Mouse (Mus musculus): Measurements from ENCODE around the gene Olfr1410. TPM values are rescaled to one million over a fixed set of nuclear protein-coding genes. Genes with fewer than 3 reads are reported as not detected.

Gene Olfr1410
- polyA plus RNA-seq, 1 experiment: not detected

GRCm38 (mm10) chr1:92617488-92617887 lies 11.9 kb downstream of the Olfr1410 start, which contains the start of gene Olfr12:
TSS of gene Olfr12 (plus strand) at chr1:92617788.
- Histone ChIP-seq H3K4me3 (ENCODE audit: insufficient read depth, low read length) (no peak within 1 kb of the TSS), H3K4me1 (ENCODE audit: control insufficient read depth, insufficient read depth, low read length) (no peaks in the 10 kb centered on the region), H3K27ac (ENCODE audit: insufficient read depth, low read depth, low read length) (no peak within 1 kb of the TSS)
- TF ChIP-seq POLR2A (IDR thresholded peaks at IDR 0.05; ENCODE audit: borderline replicate concordance, low read depth, low read length) (no peak), CTCF (IDR thresholded peaks at IDR 0.05; ENCODE audit: low read depth, low read length) (no peak)

- H3K27ac ChIP-seq (ENCODE audit: insufficient read depth, low read depth, low read length): no peak overlapping the region
- H3K4me3 ChIP-seq (ENCODE audit: insufficient read depth, low read length): no peak overlapping the region
- H3K4me1 ChIP-seq (ENCODE audit: control insufficient read depth, insufficient read depth, low read length): no peaks in the 10 kb centered on the region
- TF ChIP-seq POLR2A (IDR thresholded peaks at IDR 0.05; ENCODE audit: borderline replicate concordance, low read depth, low read length): no peak
Measured at GRCm38 (mm10) chr1:92618360-92618759, 12.8 kb downstream of the Olfr1410 start.

- Histone ChIP-seq H3K4me3 (ENCODE audit: insufficient read depth, low read length) (no peak overlapping the region), H3K4me1 (ENCODE audit: control insufficient read depth, insufficient read depth, low read length) (no peaks in the 10 kb centered on the region), H3K27ac (ENCODE audit: insufficient read depth, low read depth, low read length) (no peak overlapping the region)
- no peak for TF ChIP-seq CTCF (IDR thresholded peaks at IDR 0.05; ENCODE audit: low read depth, low read length)
Measured at GRCm38 (mm10) chr1:92628227-92628626, 22.6 kb downstream of the Olfr1410 start.

GRCm38 (mm10) chr1:92632196-92632595 lies 26.6 kb downstream of the Olfr1410 start:
- no peak overlapping the region for H3K4me3 ChIP-seq (ENCODE audit: insufficient read depth, low read length)
- TF ChIP-seq POLR2A (IDR thresholded peaks at IDR 0.05; ENCODE audit: borderline replicate concordance, low read depth, low read length) (no peak), CTCF (IDR thresholded peaks at IDR 0.05; ENCODE audit: low read depth, low read length) (no peak)
- no peaks in the 10 kb centered on the region for H3K4me1 ChIP-seq (ENCODE audit: control insufficient read depth, insufficient read depth, low read length)
- no peak overlapping the region for H3K27ac ChIP-seq (ENCODE audit: insufficient read depth, low read depth, low read length)

GRCm38 (mm10) chr1:92632948-92633347 lies 27.4 kb downstream of the Olfr1410 start:
- Histone ChIP-seq H3K4me3 (ENCODE audit: insufficient read depth, low read length) (no peak overlapping the region), H3K27ac (ENCODE audit: insufficient read depth, low read depth, low read length) (no peak overlapping the region), H3K4me1 (ENCODE audit: control insufficient read depth, insufficient read depth, low read length) (no peaks in the 10 kb centered on the region)
- TF ChIP-seq CTCF (IDR thresholded peaks at IDR 0.05; ENCODE audit: low read depth, low read length): no peak
- no peak for TF ChIP-seq POLR2A (IDR thresholded peaks at IDR 0.05; ENCODE audit: borderline replicate concordance, low read depth, low read length)

GRCm38 (mm10) chr1:92633726-92634125 lies 28.1 kb downstream of the Olfr1410 start:
- H3K4me3 ChIP-seq (ENCODE audit: insufficient read depth, low read length): no peak overlapping the region
- H3K27ac ChIP-seq (ENCODE audit: insufficient read depth, low read depth, low read length): no peak overlapping the region
- no peaks in the 10 kb centered on the region for H3K4me1 ChIP-seq (ENCODE audit: control insufficient read depth, insufficient read depth, low read length)
- no peak for TF ChIP-seq CTCF (IDR thresholded peaks at IDR 0.05; ENCODE audit: low read depth, low read length)

- no peak overlapping the region for H3K4me3 ChIP-seq (ENCODE audit: insufficient read depth, low read length)
- peaks cover 5% of the 10 kb centered on the region for H3K4me1 ChIP-seq (ENCODE audit: control insufficient read depth, insufficient read depth, low read length)
- no peak overlapping the region for H3K27ac ChIP-seq (ENCODE audit: insufficient read depth, low read depth, low read length)
- TF ChIP-seq CTCF (IDR thresholded peaks at IDR 0.05; ENCODE audit: low read depth, low read length) (no peak), POLR2A (IDR thresholded peaks at IDR 0.05; ENCODE audit: borderline replicate concordance, low read depth, low read length) (no peak)
Measured at GRCm38 (mm10) chr1:92634569-92634968, 29.0 kb downstream of the Olfr1410 start.

GRCm38 (mm10) chr1:92634976-92635599 lies 29.5 kb downstream of the Olfr1410 start:
- TF ChIP-seq CTCF (IDR thresholded peaks at IDR 0.05; ENCODE audit: low read depth, low read length): no peak
- TF ChIP-seq POLR2A (IDR thresholded peaks at IDR 0.05; ENCODE audit: borderline replicate concordance, low read depth, low read length): no peak
- Histone ChIP-seq H3K27ac (ENCODE audit: insufficient read depth, low read depth, low read length) (no peak overlapping the region), H3K4me1 (ENCODE audit: control insufficient read depth, insufficient read depth, low read length) (peaks cover 10% of the 10 kb centered on the region), H3K4me3 (ENCODE audit: insufficient read depth, low read length) (no peak overlapping the region)

- Histone ChIP-seq H3K4me3 (ENCODE audit: insufficient read depth, low read length) (no peak overlapping the region), H3K4me1 (ENCODE audit: control insufficient read depth, insufficient read depth, low read length) (peaks cover 10% of the 10 kb centered on the region), H3K27ac (ENCODE audit: insufficient read depth, low read depth, low read length) (no peak overlapping the region)
- TF ChIP-seq POLR2A (IDR thresholded peaks at IDR 0.05; ENCODE audit: borderline replicate concordance, low read depth, low read length) (no peak), CTCF (IDR thresholded peaks at IDR 0.05; ENCODE audit: low read depth, low read length) (no peak)
Measured at GRCm38 (mm10) chr1:92636015-92636414, 30.4 kb downstream of the Olfr1410 start.

GRCm38 (mm10) chr1:92636676-92637075 lies 31.1 kb downstream of the Olfr1410 start:
- no peak for TF ChIP-seq POLR2A (IDR thresholded peaks at IDR 0.05; ENCODE audit: borderline replicate concordance, low read depth, low read length)
- TF ChIP-seq CTCF (IDR thresholded peaks at IDR 0.05; ENCODE audit: low read depth, low read length): no peak
- H3K4me3 ChIP-seq (ENCODE audit: insufficient read depth, low read length): no peak overlapping the region
- H3K27ac ChIP-seq (ENCODE audit: insufficient read depth, low read depth, low read length): no peak overlapping the region
- peaks cover 10% of the 10 kb centered on the region for H3K4me1 ChIP-seq (ENCODE audit: control insufficient read depth, insufficient read depth, low read length)
